Mouse (Mus musculus) cerebellum, adult 2 months (tissue): ENCODE data around the gene Rbm6.

Experiments used
- CTCF ChIP-seq: fragments of 200-500 bp; IDR thresholded peaks from 2 replicates; pipeline ENCODE4 v1.5.1; 2011; ENCODE audit warnings: low read depth, mild to moderate bottlenecking, control low read depth, low read length, moderate library complexity, borderline replicate concordance; ENCODE audit not compliant: insufficient read depth
- POLR2A ChIP-seq: fragments of 200-500 bp; IDR thresholded peaks from 2 replicates; pipeline ENCODE4 v1.6.1; 2011; ENCODE audit warnings: low read length, control low read depth, borderline replicate concordance; ENCODE audit not compliant: insufficient read depth

DNA sequence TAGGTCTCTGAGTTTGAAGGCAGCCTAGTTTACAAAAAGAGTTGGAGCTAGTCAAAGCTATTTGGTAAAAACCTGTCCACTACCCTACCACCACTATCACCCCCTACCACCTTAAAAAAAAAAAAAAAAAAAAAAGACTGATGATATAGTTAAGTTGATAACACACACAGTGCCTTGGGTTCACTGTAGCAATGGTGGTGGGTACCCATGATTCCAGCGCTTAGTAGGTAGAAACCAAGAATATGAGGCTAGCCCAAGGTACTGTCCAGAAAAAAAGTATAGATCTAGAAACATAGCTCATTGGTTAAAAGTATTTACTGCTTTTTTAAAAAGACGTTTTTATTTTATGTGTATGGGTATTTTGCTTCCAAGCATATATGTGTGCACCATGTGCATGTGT lies 30.3 kb downstream of the Rbm6 start:
- TF ChIP-seq POLR2A: no peak
- TF ChIP-seq CTCF: no peak
